Mouse (Mus musculus): ENCODE data around the gene Tbp.
A peak's percentile ranks its signal among the peaks of the same experiment; 100 is the strongest.

GRCm38 (mm10) chr17:15499656-15500394 is at the start of gene Tbp, which contains the start of gene Psmb1:
- peak; percentile 84 for TF ChIP-seq POLR2A (IDR thresholded peaks at IDR 0.05; ENCODE audit: insufficient read depth, low read depth, low read length)
- TF ChIP-seq CTCF (IDR thresholded peaks at IDR 0.05), result no peak
- TF ChIP-seq EP300 (IDR thresholded peaks at IDR 0.05; ENCODE audit: insufficient read depth, low read depth, low read length), result peak; percentile 87

All from heart, adult 2 months (tissue).